Mouse (Mus musculus) olfactory bulb, adult 2 months (tissue): ENCODE measurements at regions not wholly inside any gene's neighbourhood (a gene's known extent, or its start where the extent isn't known, plus 50 kb on each side); places are given as distances from the start of the nearest gene placed in this dataset.

ENCODE experiments used
- CTCF ChIP-seq: fragments of 200-500 bp; IDR thresholded peaks from 2 replicates; pipeline ENCODE4 v1.5.1; 2012; ENCODE audit warnings: low read depth, mild to moderate bottlenecking, low read length, moderate library complexity; ENCODE audit not compliant: insufficient read depth
- POLR2A ChIP-seq: fragments of 200-500 bp; IDR thresholded peaks from 2 replicates; pipeline ENCODE4 v1.6.1; 2012; ENCODE audit warnings: mild to moderate bottlenecking, low read depth, low read length, moderate library complexity; ENCODE audit not compliant: insufficient read depth

- TF ChIP-seq CTCF (no peak), POLR2A (no peak)
Measured at GRCm38 (mm10) chr3:78691499-78691898, 594.8 kb downstream of the Rapgef2 start.
